Comparison of ENCODE assay signal across 8 mouse cellular contexts in genomic region chr2:4558651-4559203, GRCm38 (mm10).
DNase-seq lines count a peak whose midpoint lies in the region; ATAC-seq and TF ChIP-seq lines count a peak whose summit lies in the region.

No protein-coding gene starts in this region.

- TF ChIP-seq CTCF in lung, adult 2 months (IDR thresholded peaks at IDR 0.05; ENCODE audit: insufficient read depth, low read length): no peak

- peak overlapping the region; percentile 56 for H3K4me2 ChIP-seq in hindbrain, embryonic 12.5 days (replicated peaks)
- H3K4me2 ChIP-seq in midbrain, embryonic 14.5 days (ENCODE audit: low read length): peak overlapping the region; percentile 62

- H3K9me3 ChIP-seq in hindbrain, embryonic 12.5 days (replicated peaks): no peaks in the 10 kb centered on the region
- no peaks in the 10 kb centered on the region for H3K9me3 ChIP-seq in midbrain, embryonic 14.5 days (ENCODE audit: control insufficient read depth, low read length)

- 10% methylated on average over 8 of the region's 8 CpGs for WGBS in lung, adult 2 months
- 16% methylated on average over 8 of the region's 8 CpGs for WGBS in hindbrain, embryonic 12.5 days
- 11% methylated on average over 8 of the region's 8 CpGs for WGBS in midbrain, embryonic 14.5 days

- H3K4me1 ChIP-seq in lung, adult 2 months (ENCODE audit: control insufficient read depth, insufficient read depth, low read length): peaks cover 27% of the 10 kb centered on the region
- peaks cover 83% of the 10 kb centered on the region for H3K4me1 ChIP-seq in hindbrain, embryonic 12.5 days
- H3K4me1 ChIP-seq in midbrain, embryonic 14.5 days (ENCODE audit: control insufficient read depth, insufficient read depth, low read length): peaks cover 55% of the 10 kb centered on the region

- peak overlapping the region; percentile 71 for H3K4me3 ChIP-seq in lung, adult 2 months (replicated peaks; ENCODE audit: extremely low read depth, low read depth, low read length)
- H3K4me3 ChIP-seq in hindbrain, embryonic 12.5 days: peak overlapping the region; percentile 38
- peak overlapping the region; percentile 33 for H3K4me3 ChIP-seq in midbrain, embryonic 14.5 days (replicated peaks; ENCODE audit: low read depth, low read length)

- TF ChIP-seq POLR2A in lung, adult 2 months (IDR thresholded peaks at IDR 0.05; ENCODE audit: borderline replicate concordance, extremely low read depth, low read depth, low read length): no peak

- peak overlapping the region; percentile 67 for H3K9ac ChIP-seq in hindbrain, embryonic 12.5 days
- H3K9ac ChIP-seq in midbrain, embryonic 14.5 days (replicated peaks; ENCODE audit: low read length): peak overlapping the region; percentile 43

- peak overlapping the region; percentile 90 for H3K27ac ChIP-seq in hindbrain, embryonic 12.5 days
- peak overlapping the region; percentile 76 for H3K27ac ChIP-seq in midbrain, embryonic 14.5 days (replicated peaks; ENCODE audit: low read depth, low read length)

- no peak for ATAC-seq in hindbrain, embryonic 12.5 days (ENCODE audit: low FRiP score)
- no peak for ATAC-seq in midbrain, embryonic 14.5 days (ENCODE audit: low FRiP score, low TSS enrichment)

- peaks cover 10% of the 10 kb centered on the region; the same call in 1 of the 2 replicates for H3K36me3 ChIP-seq in hindbrain, embryonic 12.5 days
- no peaks in the 10 kb centered on the region; the same call in 1 of the 2 replicates for H3K36me3 ChIP-seq in midbrain, embryonic 14.5 days (ENCODE audit: control insufficient read depth, insufficient read depth, low read length)

- H3K27me3 ChIP-seq in hindbrain, embryonic 12.5 days: no peaks in the 10 kb centered on the region
- no peaks in the 10 kb centered on the region for H3K27me3 ChIP-seq in midbrain, embryonic 14.5 days (ENCODE audit: control insufficient read depth, insufficient read depth, low read length)

- DNase-seq in lung, adult 2 months: peak; percentile 43
- DNase-seq in lung, postnatal 36 days: no peak
- peak; percentile 50 for DNase-seq in embryo, embryonic 11 days
- no peak for DNase-seq in midbrain, embryonic 14.5 days
- no peak for DNase-seq in left cerebral cortex, adult 11 months (ENCODE audit: low spot score)
- DNase-seq in cerebellum, adult 11 months: no peak
- no peak for DNase-seq in kidney, adult 9 months

Comparison
In these comparisons a context has a peak if more than half of its experiments do, and no peak if none do; other contexts are left out.
1. DNase-seq: peak in lung, adult 2 months (single experiment) and embryo, embryonic 11 days (single experiment); none in lung, postnatal 36 days (single experiment), midbrain, embryonic 14.5 days (single experiment), left cerebral cortex, adult 11 months (single experiment), cerebellum, adult 11 months (single experiment) and kidney, adult 9 months (single experiment).
2. Peak in every context shown above with its lines, with median percentiles within 50 percentile points of each other: H3K4me3 ChIP-seq.